Mouse (Mus musculus) liver, embryonic 15.5 days (tissue): Measurements from ENCODE around the gene Ctsd. TPM values are rescaled to one million over a fixed set of nuclear protein-coding genes. Genes with fewer than 3 reads are reported as not detected.

Source experiments
- ATAC-seq: fragments of 200-750 bp; cut with Nextera tagmentation; 2 replicates; pipeline ENCODE4 v1.8.0; 2017; ENCODE audit warnings: moderate number of reproducible peaks, mild to moderate bottlenecking, moderate library complexity; ENCODE audit not compliant: insufficient read depth
- H3K27ac ChIP-seq: fragments of 300-500 bp; sonication (generic); replicated peaks from 2 replicates; pipeline ENCODE4 v1.5.1; 2015; ENCODE audit warnings: mild to moderate bottlenecking, inconsistent platforms
- H3K27me3 ChIP-seq: fragments of 300-500 bp; sonication (generic); 2 replicates; pipeline ENCODE4 v1.6.1; 2015; ENCODE audit warnings: mild to moderate bottlenecking, inconsistent platforms
- H3K36me3 ChIP-seq: fragments of 300-500 bp; sonication (generic); replicated peaks from 2 replicates; pipeline ENCODE4 v1.6.1; 2015; ENCODE audit warnings: moderate library complexity, mild to moderate bottlenecking, inconsistent platforms
- H3K4me1 ChIP-seq: fragments of 300-500 bp; sonication (generic); replicated peaks from 2 replicates; pipeline ENCODE4 v1.6.1; 2015; ENCODE audit warnings: inconsistent platforms
- H3K4me2 ChIP-seq: fragments of 300-500 bp; sonication (generic); 2 replicates; pipeline ENCODE4 v1.6.1; 2015; ENCODE audit warnings: moderate library complexity, mild to moderate bottlenecking, inconsistent platforms
- H3K4me3 ChIP-seq: fragments of 300-500 bp; sonication (generic); replicated peaks from 2 replicates; pipeline ENCODE4 v1.5.1; 2015; ENCODE audit warnings: mild to moderate bottlenecking, inconsistent platforms
- H3K9ac ChIP-seq: fragments of 300-500 bp; sonication (generic); 2 replicates; pipeline ENCODE4 v1.6.1; 2015; ENCODE audit warnings: moderate library complexity, mild to moderate bottlenecking, inconsistent platforms
- H3K9me3 ChIP-seq: fragments of 300-500 bp; sonication (generic); replicated peaks from 2 replicates; pipeline ENCODE4 v1.6.1; 2016; ENCODE audit warnings: inconsistent platforms
- WGBS: fragments of 180-500 bp; shearing (Covaris S2); methylation state at CpG from one replicate; pipeline ENCODE4 v1.1.7; 2015; ENCODE audit warnings: mixed read lengths; ENCODE audit not compliant: insufficient replicate concordance; 5-methylcytosine and 5-hydroxymethylcytosine counted together
- polyA plus RNA-seq: library from polyadenylated mRNA; unstranded; fragments of >200 nt; fragmentation: Nextera tagmentation; extraction: Ambion mirVana; gene quantifications from 2 replicates; pipeline ENCODE4 v1.2.1, GENCODE M21; 2015

Ctsd gene
- polyA plus RNA-seq, 1 experiment from 2014 or later: 377 TPM

GRCm38 (mm10) chr7:142386621-142387201 is 1.1 kb downstream of the Ctsd start:
- Histone ChIP-seq H3K27ac (peak overlapping the region; percentile 95), H3K9me3 (no peaks in the 10 kb centered on the region), H3K36me3 (peaks cover 41% of the 10 kb centered on the region), H3K27me3 (no peaks in the 10 kb centered on the region), H3K4me3 (peak overlapping the region; percentile 88), H3K4me2 (peak overlapping the region; percentile 92), H3K4me1 (peaks cover 80% of the 10 kb centered on the region), H3K9ac (peak overlapping the region; percentile 96)
- ATAC-seq: peak; percentile 61
- 34% methylated on average over 6 of the region's 6 CpGs for WGBS

- H3K36me3 ChIP-seq: peaks cover 49% of the 10 kb centered on the region
- 70% methylated on average over 3 of the region's 3 CpGs for WGBS
- H3K9me3 ChIP-seq: no peaks in the 10 kb centered on the region
- peaks cover 80% of the 10 kb centered on the region for H3K4me1 ChIP-seq
- no peak for ATAC-seq
- H3K4me2 ChIP-seq: peak overlapping the region; percentile 92
- peak overlapping the region; percentile 96 for H3K9ac ChIP-seq
- H3K27ac ChIP-seq: peak overlapping the region; percentile 95
- peak overlapping the region; percentile 88 for H3K4me3 ChIP-seq
- H3K27me3 ChIP-seq: no peaks in the 10 kb centered on the region
Observed at GRCm38 (mm10) chr7:142385742-142386403, 2.0 kb downstream of the Ctsd start.

DNA sequence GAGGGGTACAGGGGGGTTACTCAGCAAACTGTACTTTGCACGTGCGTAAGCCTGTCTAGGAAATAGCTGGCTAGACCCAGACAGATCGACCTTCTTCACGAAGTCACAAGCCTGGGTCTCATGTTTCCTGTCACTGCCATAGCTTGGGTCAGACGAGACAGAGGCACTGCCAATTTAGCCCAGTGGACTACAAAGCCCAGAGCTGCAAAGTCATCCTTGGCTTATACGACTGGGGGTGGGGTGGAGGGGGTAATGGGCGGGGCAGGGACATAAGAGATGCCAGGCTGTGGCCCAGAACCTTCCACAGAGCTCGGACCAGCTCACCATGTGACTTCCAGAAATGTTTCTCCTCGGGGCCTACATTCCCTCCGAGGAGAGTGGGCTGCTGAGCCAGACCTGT is 3.5 kb downstream of the Ctsd start:
- Histone ChIP-seq H3K27me3 (no peaks in the 10 kb centered on the region), H3K9me3 (no peaks in the 10 kb centered on the region), H3K27ac (peak overlapping the region; percentile 95), H3K4me3 (peak overlapping the region; percentile 88), H3K9ac (peak overlapping the region; percentile 39; the same call in 1 of the 2 replicates), H3K36me3 (peaks cover 65% of the 10 kb centered on the region), H3K4me2 (peak overlapping the region; percentile 92), H3K4me1 (peaks cover 89% of the 10 kb centered on the region)
- no peak for ATAC-seq
- WGBS: 60% methylated on average over 10 of the region's 10 CpGs

DNA sequence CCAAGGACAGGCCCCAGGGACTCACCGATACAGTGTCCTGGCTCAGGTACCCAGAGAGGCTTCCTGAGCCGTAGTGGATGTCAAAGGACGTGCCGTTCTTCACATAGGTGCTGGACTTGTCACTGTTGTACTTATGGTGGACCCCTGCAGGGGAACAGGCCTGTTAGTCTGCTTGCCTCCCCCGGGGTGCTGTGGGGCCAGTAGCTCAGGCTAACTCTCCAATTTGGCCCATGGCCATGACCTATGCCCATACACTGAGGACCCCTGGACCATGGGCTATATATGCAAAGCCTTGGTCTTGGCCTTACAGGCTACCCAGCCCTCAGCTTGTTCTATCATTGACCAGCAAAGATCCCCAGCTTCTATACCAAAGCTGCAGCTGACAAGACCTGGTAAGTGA is 5.3 kb downstream of the Ctsd start, which contains the start of gene Gm49369:
Gene Gm49369, minus strand, starts transcription at position 101 of the 400 bp plus-strand sequence.
- WGBS: 90% methylated on average over 5 of the region's 5 CpGs
- H3K4me1 ChIP-seq: peaks cover 93% of the 10 kb centered on the region
- no peak within 1 kb of the TSS for H3K9ac ChIP-seq
- no peaks in the 10 kb centered on the region for H3K9me3 ChIP-seq
- no peak within 1 kb of the TSS; the same call in 1 of the 2 replicates for H3K4me2 ChIP-seq
- no peak within 1 kb of the TSS for H3K4me3 ChIP-seq
- H3K27me3 ChIP-seq: no peaks in the 10 kb centered on the region
- H3K27ac ChIP-seq: peak within 1 kb of the TSS; percentile 92
- peaks cover 83% of the 10 kb centered on the region for H3K36me3 ChIP-seq
- ATAC-seq: no peak

DNA sequence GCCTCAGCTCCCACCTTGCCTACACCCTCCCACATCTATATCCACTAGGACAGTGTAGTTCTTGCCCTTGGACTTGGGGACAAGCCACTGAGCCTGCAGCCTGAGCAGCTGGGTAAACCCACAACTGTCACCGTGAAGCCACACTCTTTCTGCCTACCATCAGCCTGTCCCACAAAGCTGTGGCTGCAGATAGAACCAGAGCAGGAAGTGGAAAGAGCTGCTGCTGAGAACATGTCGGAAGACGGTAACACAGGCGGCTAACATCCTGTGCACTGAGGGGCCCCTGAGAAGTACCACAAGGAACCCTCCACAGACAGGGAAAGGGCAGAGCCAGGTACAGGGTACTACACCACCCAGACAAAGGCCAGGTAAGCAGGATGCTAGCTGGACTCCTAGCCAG is 6.7 kb downstream of the Ctsd start:
- WGBS: 21% methylated on average over 4 of the region's 4 CpGs
- no peak overlapping the region for H3K9ac ChIP-seq
- H3K27ac ChIP-seq: peak overlapping the region; percentile 92

GRCm38 (mm10) chr7:142379186-142379585 is 8.7 kb downstream of the Ctsd start:
- peaks cover 97% of the 10 kb centered on the region for H3K4me1 ChIP-seq
- peak overlapping the region; percentile 92 for H3K27ac ChIP-seq
- peaks cover 99% of the 10 kb centered on the region for H3K36me3 ChIP-seq
- H3K9ac ChIP-seq: no peak overlapping the region
- no peak overlapping the region for H3K4me2 ChIP-seq
- WGBS: 79% methylated on average over 6 of the region's 6 CpGs
- H3K27me3 ChIP-seq: 0 out of 2 replicates have a peak, but pooled peaks cover 4% of the 10 kb centered on the region
- no peaks in the 10 kb centered on the region for H3K9me3 ChIP-seq
- H3K4me3 ChIP-seq: no peak overlapping the region
- ATAC-seq: no peak

More for the DNA sequence above, 6.7 kb downstream of the Ctsd start:
- H3K4me2 ChIP-seq: peak overlapping the region; percentile 5; the same call in 1 of the 2 replicates
- no peaks in the 10 kb centered on the region for H3K9me3 ChIP-seq
- no peak overlapping the region for H3K4me3 ChIP-seq
- no peaks in the 10 kb centered on the region for H3K27me3 ChIP-seq
- H3K36me3 ChIP-seq: peaks cover 96% of the 10 kb centered on the region
- ATAC-seq: no peak
- peaks cover 98% of the 10 kb centered on the region for H3K4me1 ChIP-seq

DNA sequence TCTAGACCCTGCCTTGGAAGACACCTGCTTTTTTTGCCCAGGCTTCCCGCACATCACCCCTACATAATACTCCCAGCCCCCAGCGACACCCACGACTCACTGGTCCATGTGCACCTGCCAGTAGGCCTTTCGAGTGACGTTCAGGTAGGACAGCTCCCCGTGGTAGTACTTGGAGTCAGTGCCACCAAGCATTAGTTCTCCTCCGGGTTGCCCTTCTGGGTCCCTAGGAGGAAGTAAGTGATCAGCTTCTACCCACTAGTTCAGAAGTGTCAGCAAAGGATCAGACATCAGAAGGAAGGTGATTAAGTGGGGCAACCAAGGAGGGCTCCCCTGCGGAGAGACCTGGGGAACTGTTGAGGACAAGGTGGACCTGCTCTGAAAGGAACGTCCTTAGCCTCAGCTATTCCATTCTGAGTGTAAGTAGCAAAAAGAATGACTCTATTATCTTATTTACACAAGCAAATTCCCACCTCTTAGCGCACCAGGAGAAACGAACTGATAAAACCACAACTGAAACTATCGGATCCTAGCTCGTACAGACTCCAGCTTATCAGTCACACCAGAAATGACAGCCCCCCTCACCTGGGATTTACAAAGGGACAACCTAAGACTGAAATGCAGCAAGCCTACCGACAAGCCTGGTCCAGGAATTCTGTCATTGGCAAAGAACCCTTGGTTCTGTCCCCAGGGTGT is 10.5 kb downstream of the Ctsd start:
- peak overlapping the region; percentile 65 for H3K4me2 ChIP-seq
- H3K4me1 ChIP-seq: peaks cover 84% of the 10 kb centered on the region
- peaks cover 81% of the 10 kb centered on the region for H3K36me3 ChIP-seq
- WGBS: 26% methylated on average over 14 of the region's 14 CpGs
- H3K4me3 ChIP-seq: peak overlapping the region; percentile 21
- no peaks in the 10 kb centered on the region for H3K9me3 ChIP-seq
- H3K27ac ChIP-seq: peak overlapping the region; percentile 92
- ATAC-seq: peak; percentile 78
- H3K27me3 ChIP-seq: peaks cover 20% of the 10 kb centered on the region
- H3K9ac ChIP-seq: peak overlapping the region; percentile 48

GRCm38 (mm10) chr7:142376096-142376495 is 11.7 kb downstream of the Ctsd start:
- WGBS: 78% methylated on average over 4 of the region's 4 CpGs
- Histone ChIP-seq H3K27me3 (peaks cover 33% of the 10 kb centered on the region), H3K9ac (no peak overlapping the region; the same call in 1 of the 2 replicates), H3K4me3 (no peak overlapping the region), H3K27ac (peak overlapping the region; percentile 92), H3K4me2 (no peak overlapping the region), H3K36me3 (peaks cover 68% of the 10 kb centered on the region), H3K4me1 (peaks cover 84% of the 10 kb centered on the region), H3K9me3 (no peaks in the 10 kb centered on the region)
- ATAC-seq: no peak

DNA sequence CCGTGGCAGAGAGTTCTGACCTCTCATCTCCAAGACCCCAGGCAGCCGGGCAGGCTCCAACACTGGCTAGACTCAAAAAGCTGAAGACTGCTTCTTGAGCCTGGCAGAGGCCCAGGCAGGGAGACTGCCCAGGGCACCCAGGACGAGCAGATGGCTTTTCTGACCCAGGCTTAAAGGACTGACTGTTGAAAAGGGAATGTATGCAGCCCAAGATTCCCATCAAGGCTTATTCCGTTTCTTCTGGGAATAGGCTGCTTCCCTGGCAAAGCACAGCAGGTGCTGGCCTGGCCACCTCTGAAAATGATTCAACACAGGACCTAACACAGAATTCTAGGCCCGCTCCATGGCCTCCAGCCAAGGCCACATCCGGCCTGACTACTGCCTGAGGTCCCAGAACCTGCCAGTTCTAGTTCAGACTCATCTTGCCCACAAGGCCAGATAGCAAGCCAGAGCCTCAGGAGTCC is 12.5 kb downstream of the Ctsd start:
- Histone ChIP-seq H3K9ac (no peak overlapping the region), H3K36me3 (peaks cover 60% of the 10 kb centered on the region), H3K27ac (peak overlapping the region; percentile 92), H3K4me3 (no peak overlapping the region), H3K4me1 (peaks cover 77% of the 10 kb centered on the region), H3K9me3 (no peaks in the 10 kb centered on the region), H3K4me2 (no peak overlapping the region), H3K27me3 (peaks cover 41% of the 10 kb centered on the region)
- WGBS: 80% methylated on average over 6 of the region's 6 CpGs
- no peak for ATAC-seq

- Histone ChIP-seq H3K9me3 (no peaks in the 10 kb centered on the region), H3K9ac (no peak overlapping the region), H3K27me3 (peaks cover 49% of the 10 kb centered on the region), H3K36me3 (peaks cover 52% of the 10 kb centered on the region), H3K4me2 (no peak overlapping the region), H3K4me3 (no peak overlapping the region), H3K27ac (peak overlapping the region; percentile 14; the same call in 1 of the 2 replicates), H3K4me1 (peaks cover 69% of the 10 kb centered on the region)
- ATAC-seq: no peak
- WGBS: 75% methylated on average over 5 of the region's 5 CpGs
Observed at GRCm38 (mm10) chr7:142374413-142375015, 13.3 kb downstream of the Ctsd start.
